Mouse (Mus musculus): ENCODE data around the gene Haus4. TPM values are rescaled to one million over a fixed set of nuclear protein-coding genes. Genes with fewer than 3 reads are reported as not detected.

Haus4 gene
- total and polyA plus RNA-seq, 3 experiments = 39.2 to 73.4 TPM; not detected in 1

DNA sequence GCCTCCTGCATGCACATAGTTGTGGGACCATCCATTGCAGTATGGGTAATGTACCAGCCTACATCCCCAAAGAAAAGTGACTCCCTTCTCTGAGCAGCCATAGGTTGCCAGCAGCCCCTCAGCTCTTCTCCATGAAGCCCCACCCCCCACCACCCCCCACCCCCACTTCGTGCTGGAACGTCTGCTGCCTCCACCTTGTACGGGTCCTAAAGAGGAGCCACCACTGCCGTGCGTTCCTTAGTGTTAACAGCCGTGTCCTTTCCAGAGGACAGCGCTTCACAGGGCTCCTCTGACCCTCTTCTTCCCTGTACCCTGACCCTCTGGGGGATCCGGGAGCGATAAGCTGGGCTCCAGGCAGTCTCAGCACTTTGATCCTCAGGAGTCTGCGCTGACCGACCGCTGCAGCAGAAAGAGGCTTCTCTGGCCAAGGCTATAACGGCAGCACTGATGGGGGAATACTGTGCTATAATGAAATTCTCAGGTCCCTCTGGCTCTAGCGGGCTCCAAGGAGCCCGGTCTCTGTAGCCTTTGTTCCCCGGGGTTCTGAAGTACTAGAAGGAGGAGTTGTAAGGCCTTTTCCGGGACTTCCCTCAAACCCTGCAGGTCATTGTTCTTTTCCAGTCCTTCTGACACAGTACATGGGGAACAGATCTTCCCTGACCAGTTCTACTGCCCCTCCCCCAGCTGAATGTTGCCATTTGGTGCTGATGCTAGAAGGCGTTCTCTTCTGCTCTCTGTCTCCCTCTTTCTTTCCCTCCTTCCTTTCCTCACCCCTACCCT, 27.0 kb downstream of the Haus4 start (continued):
- no peak for TF ChIP-seq ZC3H11A (IDR thresholded peaks at IDR 0.05; ENCODE audit: low read depth, low read length)

DNA sequence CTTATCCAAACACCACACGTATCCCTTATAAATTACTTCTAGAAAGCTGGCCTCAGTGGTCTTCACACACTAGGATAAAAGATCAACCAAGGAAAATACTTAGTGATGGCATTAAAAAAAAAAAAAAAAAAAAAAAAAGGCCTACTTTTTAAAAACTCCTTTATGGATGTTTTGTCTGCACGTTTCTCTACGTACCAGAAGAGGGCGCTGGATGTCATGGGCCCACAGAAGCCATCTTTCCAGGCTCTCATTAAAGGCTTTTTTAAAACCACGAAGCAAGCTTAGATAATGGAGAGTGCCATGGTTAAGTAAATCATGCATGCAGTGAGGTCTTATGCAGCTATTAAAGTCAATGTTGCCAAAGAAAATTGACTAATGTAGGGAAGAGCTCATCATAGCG, 30.8 kb downstream of the Haus4 start:
- Histone ChIP-seq H3K36me3 (ENCODE audit: control insufficient read depth in 1 of 2, insufficient read depth in 2 of 2, low read length in 2 of 2) (no peaks in the 10 kb centered on the region), H3K9me3 (replicated peaks; ENCODE audit: insufficient read depth, low read length) (no peaks in the 10 kb centered on the region), H3K27me3 (ENCODE audit: control insufficient read depth in 1 of 2, insufficient read depth in 2 of 2, low read length in 2 of 2) (no peaks in the 10 kb centered on the region), H3K4me3 (ENCODE audit: control insufficient read depth in 1 of 2, insufficient read depth in 1 of 2, low read depth in 2 of 2, low read length in 2 of 2) (no peak overlapping the region), H3K9ac (ENCODE audit: control insufficient read depth, low read depth, low read length, poor library complexity, severe bottlenecking) (no peak overlapping the region), H3K4me1 (ENCODE audit: control insufficient read depth in 1 of 2, insufficient read depth in 2 of 2, low read length in 2 of 2) (peaks cover 0 to 4% of the 10 kb centered on the region in 2 experiments; a peak in 1 of 4 replicates), H3K79me2 (ENCODE audit: control insufficient read depth, insufficient read depth, low read length, poor library complexity) (no peaks in the 10 kb centered on the region), H3K27ac (ENCODE audit: control insufficient read depth, low read depth, low read length) (no peak overlapping the region)
- peak; percentile 75 for DNase-seq (ENCODE audit: low read depth, low spot score)
- TF ChIP-seq MEF2A (IDR thresholded peaks at IDR 0.05; ENCODE audit: extremely low read depth, insufficient replicate concordance, low read depth, low read length, poor library complexity, severe bottlenecking) (no peak), RCOR1 (IDR thresholded peaks at IDR 0.05; ENCODE audit: low read depth, low read length) (no peak), SMC3 (IDR thresholded peaks at IDR 0.05; ENCODE audit: low read depth, low read length) (peak; percentile 61), ZNF384 (IDR thresholded peaks at IDR 0.05; ENCODE audit: low read depth, low read length) (peak; percentile 97), CTCF (IDR thresholded peaks at IDR 0.05 in 2 of 3, conservative IDR thresholded peaks at IDR 0.05 in 1 of 3; ENCODE audit: control insufficient read depth in 1 of 3, insufficient read depth in 1 of 3, low read depth in 2 of 3, low read length in 3 of 3, poor library complexity in 1 of 3, severe bottlenecking in 1 of 3) (peak; percentile 67 to 74 (median 72)), RAD21 (IDR thresholded peaks at IDR 0.05; ENCODE audit: low read depth, low read length) (peak; percentile 47), HCFC1 (IDR thresholded peaks at IDR 0.05; ENCODE audit: low read depth, low read length) (0 out of 2 replicates have a peak, but pooled peaks have one; percentile 17)

- DNase-seq (ENCODE audit: low read depth, low spot score) = no peak
Observed at GRCm38 (mm10) chr14:54516710-54517310, 37.6 kb downstream of the Haus4 start.

More at GRCm38 (mm10) chr14:54516710-54517310, 37.6 kb downstream of the Haus4 start:
- Histone ChIP-seq H3K9me3 (replicated peaks; ENCODE audit: insufficient read depth, low read length) (no peaks in the 10 kb centered on the region), H3K27me3 (ENCODE audit: control insufficient read depth in 1 of 2, insufficient read depth in 2 of 2, low read length in 2 of 2) (no peaks in the 10 kb centered on the region), H3K79me2 (ENCODE audit: control insufficient read depth, insufficient read depth, low read length, poor library complexity) (peaks cover 14% of the 10 kb centered on the region), H3K9ac (ENCODE audit: control insufficient read depth, low read depth, low read length, poor library complexity, severe bottlenecking) (peak overlapping the region; percentile 87), H3K27ac (ENCODE audit: control insufficient read depth, low read depth, low read length) (peak overlapping the region; percentile 55), H3K36me3 (ENCODE audit: control insufficient read depth in 1 of 2, insufficient read depth in 2 of 2, low read length in 2 of 2) (peaks cover 4 to 6% of the 10 kb centered on the region in 2 experiments), H3K4me3 (ENCODE audit: control insufficient read depth in 1 of 2, insufficient read depth in 1 of 2, low read depth in 2 of 2, low read length in 2 of 2) (peak overlapping the region; percentile 85 to 92), H3K4me1 (ENCODE audit: control insufficient read depth in 1 of 2, insufficient read depth in 2 of 2, low read length in 2 of 2) (peaks cover 0 to 9% of the 10 kb centered on the region in 2 experiments; a peak in 2 of 4 replicates)
- TF ChIP-seq TAL1 (IDR thresholded peaks at IDR 0.05; ENCODE audit: low read length) (no peak), SMC3 (IDR thresholded peaks at IDR 0.05; ENCODE audit: low read depth, low read length) (no peak), EP300 (IDR thresholded peaks at IDR 0.05; ENCODE audit: low read depth in 1 of 2, low read length in 2 of 2) (0 out of 4 replicates have a peak, but pooled peaks of 1 of the 2 experiments have one; percentile 10), ZMIZ1 (IDR thresholded peaks at IDR 0.05; ENCODE audit: low read depth, low read length) (peak; percentile 85; the same call in 1 of the 2 replicates), POLR2A (IDR thresholded peaks at IDR 0.05; ENCODE audit: control insufficient read depth in 1 of 2, insufficient read depth in 1 of 2, low read depth in 1 of 2, low read length in 2 of 2, poor library complexity in 1 of 2) (peak in 1 of 2 experiments; percentile 86; a peak in 2 of 4 replicates)

Data from MEL (cell line).